Mouse (Mus musculus) urinary bladder, postnatal 4 days (tissue): ENCODE results near the gene Sync.

ENCODE experiments used
- DNase-seq, 2 experiments: peaks; one replicate each; pipeline ENCODE4 v3.0.0; 2021 to 2022; ENCODE audit warnings: low spot score in 2 of 2

The Sync gene

DNA sequence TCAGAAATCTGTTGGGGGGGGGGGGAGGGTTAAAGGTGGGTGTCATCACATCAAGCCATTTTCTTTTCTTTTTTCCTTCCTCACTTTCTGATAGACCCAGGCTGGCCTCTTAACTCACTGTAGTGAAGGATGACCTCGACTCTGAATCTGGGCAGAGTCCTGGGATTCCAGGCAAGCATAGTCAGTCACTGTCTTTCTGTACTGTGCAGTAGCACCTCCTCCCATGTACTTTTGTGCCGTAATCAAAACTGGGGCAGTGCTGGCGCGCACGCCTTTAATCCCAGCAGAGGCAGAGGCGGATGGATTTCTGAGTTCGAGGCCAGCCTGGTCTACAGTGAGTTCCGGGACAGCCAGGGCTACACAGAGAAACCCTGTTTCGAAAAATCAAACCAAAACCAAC, 16.4 kb downstream of the Sync start:
- DNase-seq = no peak

DNA sequence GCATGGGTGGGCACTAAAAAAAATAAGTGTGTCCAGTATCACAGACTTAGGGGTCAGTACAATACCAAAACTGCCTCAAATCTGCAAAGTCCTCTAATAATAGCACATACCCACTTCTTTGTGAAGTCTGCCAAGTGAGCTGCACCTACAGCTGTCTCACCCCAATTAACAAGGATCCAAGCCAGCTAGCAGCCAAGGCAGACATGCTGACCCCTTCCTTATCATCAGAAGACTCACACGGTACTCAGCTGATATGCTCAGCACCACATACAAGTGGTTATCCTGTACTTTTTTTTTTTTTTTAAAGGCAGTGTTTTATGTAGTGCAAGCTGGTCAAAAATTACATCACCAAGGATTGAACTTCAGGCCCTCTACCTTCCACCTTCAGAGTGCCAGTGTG, 16.9 kb downstream of the Sync start:
- DNase-seq = no peak

- DNase-seq = no peak
Observed at GRCm38 (mm10) chr4:129307936-129308335, 20.5 kb downstream of the Sync start.

GRCm38 (mm10) chr4:129313886-129314285, 26.5 kb downstream of the Sync start:
- DNase-seq = no peak

DNA sequence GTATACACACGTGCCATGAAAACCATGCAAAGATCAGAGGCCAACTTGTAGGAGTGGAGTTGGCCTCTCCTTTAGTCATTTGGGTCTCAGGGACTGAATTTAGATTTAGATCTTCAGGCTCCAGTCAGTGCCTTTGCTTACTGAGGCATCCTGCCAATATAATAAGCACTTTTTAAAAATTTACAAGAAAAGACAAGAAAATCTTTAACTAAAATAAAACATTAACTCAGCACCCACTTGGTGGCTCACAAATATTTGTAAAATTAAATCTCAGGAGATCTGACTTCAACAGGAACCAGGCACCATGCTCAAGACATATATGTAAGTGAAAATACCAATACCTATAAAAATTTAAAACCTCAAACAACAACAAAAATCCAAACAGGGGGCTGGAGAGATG, 33.5 kb downstream of the Sync start:
- no peak for DNase-seq

DNA sequence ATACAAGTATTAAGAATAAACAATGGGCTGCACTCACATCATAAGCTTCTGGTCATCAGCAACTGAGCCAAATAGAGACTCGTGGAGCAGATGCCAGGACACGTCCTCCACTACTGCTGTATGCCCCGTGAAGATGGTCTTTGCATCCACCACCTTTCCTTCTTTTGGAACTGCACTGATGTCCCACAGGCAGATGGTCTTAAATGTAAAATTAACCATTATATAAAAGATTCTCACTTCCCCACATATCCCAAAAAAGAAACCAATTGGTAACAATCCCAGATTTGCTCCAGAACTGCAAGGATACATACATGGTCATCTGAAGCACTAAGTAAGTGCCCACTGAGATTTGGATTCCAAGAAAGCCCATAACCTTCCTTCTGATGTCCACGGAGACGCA, 34.6 kb downstream of the Sync start:
- no peak for DNase-seq

GRCm38 (mm10) chr4:129323491-129323890, 36.1 kb downstream of the Sync start:
- DNase-seq = no peak

- no peak for DNase-seq
Observed at GRCm38 (mm10) chr4:129324756-129325155, 37.3 kb downstream of the Sync start.

DNA sequence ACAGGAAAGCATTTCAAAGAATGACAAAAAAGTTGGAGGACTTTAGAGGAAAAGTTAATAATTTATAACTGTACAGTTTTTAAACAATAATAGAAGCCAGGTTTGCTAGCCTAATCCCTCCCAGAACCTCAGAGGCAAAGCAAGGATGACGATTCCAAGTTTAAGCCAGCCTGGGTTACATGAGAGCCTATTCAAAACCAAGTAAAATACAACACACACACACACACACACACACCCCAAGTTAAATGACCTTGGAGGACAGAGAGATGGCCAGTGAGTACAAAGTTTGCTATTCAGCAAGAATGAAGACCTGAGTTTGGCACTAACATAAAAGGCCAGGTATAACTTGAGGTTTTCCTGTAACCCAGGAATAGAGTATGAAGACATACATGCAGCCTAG, 38.8 kb downstream of the Sync start:
- DNase-seq = no peak

DNA sequence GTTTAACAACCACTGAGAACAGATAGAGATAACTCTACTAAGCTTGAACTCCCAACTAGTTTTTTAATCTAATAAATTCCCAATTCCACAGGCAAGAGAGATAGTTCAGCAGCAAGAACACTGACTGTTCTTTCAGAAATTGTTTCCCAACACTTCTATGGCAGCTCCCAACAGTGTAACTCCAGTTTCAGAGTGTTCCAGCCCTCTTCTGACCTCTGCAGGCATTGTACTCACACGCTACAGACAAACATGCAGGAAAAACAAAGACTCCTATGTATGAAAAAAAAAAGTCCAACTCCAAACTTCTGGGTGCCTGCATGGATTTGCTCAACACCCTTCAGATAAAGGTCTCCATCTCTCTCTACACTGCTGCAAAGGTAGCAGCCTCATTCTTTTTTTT, 45.4 kb downstream of the Sync start:
- DNase-seq = no peak

GRCm38 (mm10) chr4:129334677-129335215, 47.3 kb downstream of the Sync start:
- DNase-seq = peak in 1 of 2 experiments; percentile 76

GRCm38 (mm10) chr4:129335216-129336074, 48.0 kb downstream of the Sync start, which contains the start of the genes Rbbp4 and Zbtb8os:
Gene Rbbp4, minus strand, starts transcription at chr4:129335370.
Gene Zbtb8os, plus strand, starts transcription at chr4:129335695.
- DNase-seq = peak; percentile 96 to 98

DNA sequence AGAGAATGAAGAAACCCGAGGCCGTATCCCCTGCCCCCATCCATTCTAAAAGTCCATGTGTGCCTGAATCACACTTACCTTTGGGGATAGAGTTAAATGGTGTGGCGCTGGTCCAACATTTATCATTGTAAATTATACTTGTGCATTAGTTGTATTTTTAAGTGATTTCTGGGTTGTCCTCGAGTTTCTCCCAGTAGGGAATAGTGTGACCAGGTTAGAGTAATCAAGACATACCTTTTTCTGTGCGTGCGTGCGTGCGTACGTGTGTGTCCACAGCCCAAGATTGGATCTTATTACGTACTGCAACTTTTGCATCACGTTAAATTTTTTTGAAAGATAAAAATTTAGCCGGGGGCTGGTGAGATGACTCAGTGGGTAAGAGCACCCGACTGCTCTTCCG, 48.9 kb downstream of the Sync start:
- DNase-seq = no peak

GRCm38 (mm10) chr4:129339743-129340142, 52.3 kb downstream of the Sync start:
- no peak for DNase-seq

- DNase-seq = no peak
Observed at GRCm38 (mm10) chr4:129341888-129342287, 54.5 kb downstream of the Sync start.

- DNase-seq = no peak
Observed at GRCm38 (mm10) chr4:129342705-129343104, 55.3 kb downstream of the Sync start.

DNA sequence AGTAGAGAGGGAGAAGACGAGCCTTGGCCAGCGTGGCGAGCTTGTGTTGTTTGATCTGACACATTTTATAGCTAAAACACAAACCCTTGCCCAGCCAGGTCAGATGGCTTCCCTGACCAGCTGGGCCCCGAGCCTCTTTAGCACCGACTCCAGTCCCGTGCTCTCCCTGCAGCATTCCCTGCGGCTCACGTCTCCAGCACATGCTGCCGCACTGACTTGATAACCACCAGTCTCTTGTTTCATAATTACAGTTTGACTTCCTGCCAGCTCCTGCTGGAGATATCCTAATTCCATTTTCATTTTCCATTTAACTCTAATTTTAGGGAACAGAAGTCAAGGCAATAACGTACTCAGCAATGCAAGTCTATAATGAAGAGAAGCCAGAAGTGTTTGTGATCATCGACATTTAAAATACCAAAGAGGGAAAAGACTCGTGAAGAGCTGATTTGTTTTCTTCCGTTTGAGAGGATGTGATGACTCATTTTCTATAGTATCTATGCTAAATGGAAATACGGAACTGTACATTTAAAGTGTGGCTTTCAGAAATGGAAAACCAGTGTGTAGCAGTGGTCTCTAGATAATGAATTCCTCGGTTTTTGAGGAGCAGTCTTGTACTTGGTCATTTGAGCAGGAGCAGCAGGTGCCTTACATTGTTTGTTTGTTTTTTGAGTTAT, 59.2 kb downstream of the Sync start:
- no peak for DNase-seq

DNA sequence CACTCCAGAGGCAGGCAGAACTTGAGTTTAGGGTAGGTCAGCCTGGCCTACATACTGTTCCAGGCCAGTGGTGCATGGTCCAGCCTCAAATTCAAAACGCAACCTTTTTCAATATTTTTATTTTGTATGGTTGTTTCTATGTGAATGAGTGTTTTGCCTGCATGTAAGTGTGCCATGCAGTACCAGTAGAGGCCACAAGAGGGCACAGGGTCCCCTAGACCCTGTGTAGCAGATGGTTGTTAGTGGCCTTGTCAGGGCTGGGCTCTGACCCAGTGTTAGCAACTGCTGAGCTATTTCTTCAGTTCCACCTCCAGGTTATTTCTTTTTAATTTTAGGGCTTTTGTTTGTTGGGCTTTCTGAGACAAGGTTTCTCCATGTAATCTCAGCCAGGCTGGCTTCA, 63.2 kb downstream of the Sync start:
- DNase-seq = peak; percentile 57 to 84

DNA sequence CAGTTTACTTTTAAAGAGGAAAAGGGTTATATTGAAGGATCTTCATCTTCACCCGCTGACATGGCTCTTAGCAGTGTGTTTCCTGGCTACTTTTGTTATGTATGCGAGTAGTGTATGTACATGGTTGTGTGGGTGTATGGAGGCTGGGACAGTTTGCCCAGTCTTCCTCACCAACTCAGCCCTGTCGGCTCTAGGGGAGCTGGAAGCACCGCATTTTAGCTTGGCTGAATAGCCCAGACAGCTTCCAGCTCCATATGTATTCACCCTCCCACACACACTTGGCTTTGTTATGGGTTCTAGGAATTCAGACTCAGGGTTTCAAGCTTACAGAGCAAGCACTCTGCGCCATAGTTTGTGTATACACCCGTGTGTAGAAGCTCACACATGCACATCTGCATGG, 63.7 kb downstream of the Sync start:
- DNase-seq = no peak

DNA sequence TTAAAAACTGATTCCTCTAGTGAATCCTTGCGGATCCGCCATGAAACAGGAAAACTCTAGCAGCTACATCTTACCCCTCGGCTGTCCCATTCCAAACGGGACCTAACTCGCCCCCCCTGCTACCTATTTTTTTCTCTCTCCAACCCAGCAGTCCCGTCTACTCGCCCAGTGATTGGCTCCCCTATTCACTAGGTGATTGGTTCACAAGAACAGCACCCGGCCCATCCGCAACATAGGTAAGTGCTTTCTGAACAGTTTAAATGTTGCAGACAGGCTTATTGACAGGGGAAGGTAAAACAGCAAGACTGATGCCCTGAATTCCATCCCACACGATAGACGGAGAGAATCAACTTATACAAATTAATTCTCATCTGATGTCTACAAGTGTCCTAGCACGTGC, 65.8 kb downstream of the Sync start:
- DNase-seq = no peak

GRCm38 (mm10) chr4:129354236-129354635, 66.8 kb downstream of the Sync start:
- DNase-seq = no peak

GRCm38 (mm10) chr4:129357613-129358163, 70.3 kb downstream of the Sync start:
- no peak for DNase-seq
